Mouse (Mus musculus): ENCODE results near the gene Gm20918. TPM values are rescaled to one million over a fixed set of nuclear protein-coding genes. Genes with fewer than 3 reads are reported as not detected.
"Not testable (repeated sequence)": the region's sequence is repeated elsewhere in the genome, so short reads cannot be mapped to it uniquely, and the experiment has no call there.

Gm20918 gene
- not detected in 2 replicates for polyA plus RNA-seq (2012; rRNA removed)

DNA sequence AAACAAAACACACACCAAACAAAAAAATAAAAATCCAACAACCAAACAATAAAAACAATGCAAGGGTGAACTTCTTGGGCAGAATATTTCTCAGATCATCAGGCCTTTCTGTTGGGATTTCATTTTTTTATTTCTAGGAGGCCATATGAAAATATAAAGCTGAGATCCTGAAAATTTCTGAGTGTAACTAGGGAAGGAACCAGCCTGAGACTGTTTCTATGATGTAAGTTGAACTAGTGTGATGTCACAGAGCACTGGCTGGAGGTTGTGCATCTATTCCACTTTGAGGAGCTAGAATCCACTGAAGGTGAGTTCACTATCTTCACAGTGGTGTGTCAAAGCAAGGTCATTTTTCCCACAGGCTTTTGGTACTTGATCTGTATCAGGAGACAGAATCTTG, at the start of gene Gm20918:
TSS of gene Gm20918 (plus strand) at position 301 of the 400 bp plus-strand sequence.
- not testable (repeated sequence) for DNase-seq (ENCODE audit: low read depth)

Other genes starting within 250 kb of the Gm20918 start
- not detected in 2 replicates for gene Gm21820, start 205.5 kb downstream of the Gm20918 start, polyA plus RNA-seq (2012; rRNA removed)